Mouse (Mus musculus): ENCODE results near the gene Gm20489.

Gm20489 gene

DNA sequence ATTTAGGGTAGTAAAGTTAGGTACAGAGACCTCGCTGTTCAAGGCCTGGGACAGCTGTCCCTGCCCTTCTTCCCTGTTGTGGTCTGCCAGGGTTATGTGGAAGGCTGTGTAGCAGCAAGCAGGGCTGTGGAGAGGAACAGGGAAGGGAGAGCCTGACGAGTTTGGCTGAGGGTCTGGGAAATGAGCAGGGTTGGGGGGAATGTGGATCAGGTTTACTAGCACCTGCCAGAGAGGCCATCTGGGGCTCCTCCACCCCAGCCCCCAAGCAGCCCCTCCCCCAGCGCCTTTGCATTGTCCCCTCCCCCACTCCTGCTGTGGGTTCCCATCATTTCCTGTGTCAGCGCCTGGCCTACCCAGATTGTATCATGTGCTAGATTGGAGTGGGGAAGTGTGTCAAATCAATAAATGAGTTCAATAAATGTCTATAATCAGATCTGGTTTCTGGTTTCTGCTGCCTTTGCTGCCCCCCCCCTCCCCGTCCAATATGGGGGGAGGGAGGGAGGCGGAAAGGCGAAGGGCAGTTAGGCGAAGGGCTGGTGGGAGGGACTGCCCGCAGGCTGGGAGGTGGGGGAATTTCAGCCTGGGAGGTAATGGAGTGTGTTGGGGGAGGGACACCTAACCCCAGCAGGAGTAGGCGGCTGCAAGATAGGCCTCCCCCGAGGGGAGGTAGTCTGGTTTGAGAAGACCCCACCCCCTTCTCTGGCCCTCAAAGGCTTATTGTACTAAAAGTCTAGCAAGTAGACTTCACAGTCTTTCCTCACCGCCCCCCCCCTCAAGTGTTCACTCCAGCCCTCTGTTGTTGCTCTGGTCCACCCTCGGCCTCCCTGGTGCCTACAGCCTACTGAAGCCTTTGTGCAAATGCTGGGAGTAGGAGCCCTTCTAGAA is 8.1 kb downstream of the Gm20489 start:
- ATAC-seq (ENCODE audit: low TSS enrichment), result no peak

DNA sequence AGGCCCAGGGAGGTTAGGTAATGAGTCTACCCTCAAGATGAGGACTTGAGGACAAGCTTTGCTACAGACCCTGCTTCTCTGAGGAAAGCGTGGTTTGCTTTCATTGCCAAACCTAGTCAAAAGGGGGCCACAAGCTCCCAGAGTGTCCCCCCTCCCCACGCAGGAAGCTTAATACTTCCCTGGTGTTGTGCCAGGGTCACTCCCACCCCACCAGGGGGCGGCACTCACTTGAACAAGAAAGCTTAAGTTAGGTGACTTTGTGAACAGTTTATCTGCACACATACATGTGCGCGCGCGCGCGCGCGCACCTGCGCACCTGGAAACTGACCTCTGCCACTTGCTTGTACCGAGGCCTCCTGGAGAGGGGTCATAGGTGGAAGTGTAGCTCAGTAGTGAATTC is 12.2 kb downstream of the Gm20489 start:
- ATAC-seq (ENCODE audit: low TSS enrichment), result no peak

DNA sequence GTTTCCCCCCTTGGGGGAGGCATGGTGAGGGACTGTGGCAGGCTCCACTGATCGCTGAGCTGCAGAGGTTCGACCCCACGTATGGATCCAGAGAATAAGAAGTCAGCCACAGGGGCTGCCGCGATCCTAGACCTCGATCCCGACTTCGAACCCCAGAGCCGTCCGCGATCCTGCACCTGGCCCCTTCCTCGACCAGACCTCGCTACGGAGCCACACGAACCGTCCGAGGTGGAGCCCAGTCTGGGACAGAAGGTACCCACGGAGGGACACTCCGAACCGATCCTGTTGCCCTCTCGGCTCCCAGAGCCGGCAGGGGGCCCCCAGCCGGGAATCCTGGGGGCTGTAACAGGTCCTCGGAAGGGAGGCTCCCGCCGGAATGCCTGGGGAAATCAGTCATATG is 14.1 kb downstream of the Gm20489 start:
- no peak for ATAC-seq (ENCODE audit: low TSS enrichment)

DNA sequence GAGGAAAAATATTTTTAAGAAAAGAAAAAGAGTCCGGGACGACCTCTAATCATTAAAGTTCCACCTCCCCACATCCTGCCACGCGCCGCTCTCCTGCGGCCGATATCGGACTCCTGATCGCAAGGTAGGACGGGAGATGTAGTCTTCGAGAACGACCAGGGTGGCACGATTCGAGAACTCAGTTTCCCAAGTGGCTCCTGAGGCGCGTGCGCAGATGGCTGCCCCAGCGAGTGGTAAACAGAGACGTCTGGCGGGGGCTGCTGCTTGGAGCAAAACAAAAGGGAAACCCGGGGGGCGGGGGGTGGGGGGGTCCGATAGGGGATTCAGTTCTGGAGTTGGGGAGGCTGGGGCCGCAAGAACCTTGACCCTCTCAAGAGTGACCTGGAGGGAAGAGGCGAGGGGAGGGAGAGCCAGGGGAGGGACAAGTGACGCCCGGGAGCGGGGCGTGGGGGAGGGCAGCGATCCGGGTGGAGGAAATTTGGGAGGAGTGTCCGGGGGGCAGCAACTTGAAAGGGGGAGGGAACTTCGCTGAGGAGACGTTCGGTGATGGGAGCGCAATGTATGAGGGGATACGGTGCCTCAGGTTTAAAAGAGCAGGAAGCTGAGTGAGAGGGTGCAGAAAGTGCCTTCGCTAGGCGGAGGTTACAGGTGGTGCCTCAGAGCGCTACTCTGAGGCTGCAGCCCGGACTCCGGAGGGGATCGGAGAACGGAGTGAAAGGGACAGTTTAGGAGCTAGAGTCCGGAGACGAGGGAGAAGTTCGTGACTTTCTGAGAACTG is 14.7 kb downstream of the Gm20489 start, which contains the start of gene Foxo4:
Gene Foxo4, plus strand, starts transcription at position 577 of the 778 bp plus-strand sequence.
- ATAC-seq (ENCODE audit: low TSS enrichment), result peak; percentile 99

DNA sequence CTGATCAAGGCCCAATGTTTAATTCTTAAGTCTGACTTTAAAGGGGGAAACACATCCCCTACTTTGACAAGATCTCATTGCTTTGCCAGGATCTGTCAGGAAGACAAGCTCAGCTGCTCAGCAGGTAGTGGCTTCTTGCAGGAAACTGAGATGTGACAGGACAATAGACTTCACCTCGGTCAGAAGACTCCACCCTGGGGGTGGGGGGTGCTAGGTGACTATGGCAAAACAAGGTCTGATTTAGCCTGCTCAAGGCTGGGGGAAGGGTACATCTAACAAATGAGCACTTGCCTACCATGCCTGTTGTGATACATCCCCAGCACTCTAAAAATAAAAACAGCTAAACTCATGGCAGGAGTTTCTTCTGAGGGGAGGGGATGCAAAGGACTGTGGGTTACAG is 23.8 kb downstream of the Gm20489 start:
- no peak for ATAC-seq (ENCODE audit: low TSS enrichment)

DNA sequence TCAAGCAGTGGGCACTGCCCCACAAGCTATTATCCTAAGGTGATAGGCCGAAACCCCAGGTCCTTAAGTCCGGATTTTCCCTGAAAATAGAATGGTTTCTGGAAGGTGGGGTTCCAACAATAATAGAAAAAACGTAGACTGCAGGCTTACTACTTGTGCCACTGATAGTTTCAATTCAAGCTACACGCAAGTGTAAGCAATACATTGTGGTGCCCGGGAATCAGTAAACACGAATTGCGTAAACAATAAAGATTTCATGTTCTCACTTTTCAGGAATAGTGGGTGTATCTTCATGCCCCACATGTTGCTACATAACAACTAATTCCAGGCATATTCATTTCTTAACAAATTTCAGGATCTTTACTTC is 46.0 kb downstream of the Gm20489 start:
- ATAC-seq (ENCODE audit: low TSS enrichment), result no peak

DNA sequence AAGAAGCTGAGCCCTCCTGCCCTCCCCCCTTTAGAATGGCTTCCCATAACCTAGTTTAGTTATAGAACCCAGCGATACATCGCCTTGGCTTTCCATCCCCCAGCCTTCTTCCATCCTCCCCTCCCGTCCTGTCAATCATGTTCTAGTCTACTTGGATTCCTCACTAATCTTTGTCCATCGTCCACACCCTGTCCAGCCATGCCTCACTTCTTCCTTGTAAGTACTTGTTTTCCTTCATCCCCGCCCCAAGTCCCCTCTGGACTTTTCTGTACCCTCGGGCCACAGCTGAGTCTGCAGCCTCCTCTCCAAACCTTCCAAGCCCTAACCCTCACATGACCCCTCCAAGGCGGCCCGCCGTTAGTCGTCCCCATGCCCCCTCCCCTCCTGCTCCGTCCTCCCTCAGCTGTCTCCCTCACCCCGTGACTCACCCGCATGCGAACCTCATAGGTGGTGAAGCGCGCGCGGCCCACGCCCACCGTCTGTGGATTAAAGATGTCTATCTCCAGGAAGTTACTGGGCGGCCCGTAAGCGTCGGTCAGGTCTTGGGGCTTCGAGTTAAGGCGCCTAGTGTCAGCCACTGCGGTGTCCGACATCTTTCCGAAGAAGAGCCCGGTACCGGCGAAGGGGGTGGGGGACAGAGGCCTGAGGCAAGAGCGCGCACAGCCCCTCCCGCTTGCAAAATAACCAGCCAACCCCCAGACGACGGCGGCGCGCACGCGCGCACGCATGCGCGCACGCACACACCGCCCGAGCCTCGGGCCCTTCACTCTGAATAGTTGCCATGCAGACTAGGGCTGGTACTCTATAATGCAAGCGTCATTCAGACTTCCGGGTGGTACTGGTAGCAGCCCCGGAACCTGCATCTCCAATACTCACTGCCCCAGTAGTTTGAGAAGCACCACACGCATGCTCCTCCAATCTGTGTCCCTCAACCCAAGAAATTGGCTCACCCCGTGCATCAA is 46.7 kb downstream of the Gm20489 start, which contains the start of gene Snx12:
Gene Snx12, minus strand, starts transcription at position 730 of the 962 bp plus-strand sequence.
- ATAC-seq (ENCODE audit: low TSS enrichment), result peak; percentile 96

All from frontal cortex, adult (tissue).